In the genomic region with DNA sequence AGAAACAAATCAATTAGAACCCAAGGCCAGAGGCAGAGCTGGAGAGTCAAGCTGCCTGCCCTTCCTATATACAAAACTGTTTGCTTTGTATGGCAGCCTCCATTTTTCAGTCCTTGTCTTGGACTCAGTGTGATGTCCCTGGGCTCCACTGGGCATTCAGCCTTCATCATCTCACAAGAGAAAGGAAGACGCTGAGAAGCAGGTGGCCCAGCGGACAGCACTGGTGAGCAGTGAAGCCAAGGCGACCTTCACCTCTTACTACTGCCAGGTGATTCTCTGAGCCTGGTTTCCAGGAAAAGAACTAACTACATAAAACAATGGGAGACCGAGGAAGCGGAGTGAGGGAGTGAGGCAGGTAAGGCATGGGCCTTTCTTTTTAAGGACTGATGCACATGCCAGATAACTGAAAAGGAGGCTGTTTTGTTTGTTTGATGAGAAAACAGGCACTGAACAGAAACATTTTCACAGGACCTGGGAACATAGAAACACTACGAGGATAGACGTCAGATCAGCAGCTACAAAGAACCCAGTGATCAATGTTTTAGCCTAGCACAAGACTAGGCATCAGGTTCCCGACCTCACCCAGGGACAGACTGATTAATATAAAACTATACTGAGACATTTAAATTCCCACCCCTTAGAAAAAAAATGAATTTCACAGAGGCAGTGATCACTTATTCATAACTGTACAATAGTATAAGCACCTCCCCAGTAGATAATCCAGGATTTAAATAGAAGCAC, we compare ENCODE assay signal across 14 mouse cellular contexts.
DNase-seq lines count a peak whose midpoint lies in the region; ATAC-seq and TF ChIP-seq lines count a peak whose summit lies in the region.
"Had no signal": no experiment of that assay in that cellular context is flagged by ENCODE, and none has a peak within 500 bp of the region (broad histone marks: within the 10 kb centered on the region; RNA-seq: fewer than 3 reads in every experiment).

No protein-coding gene starts in this region.

- no peaks in the 10 kb centered on the region for H3K36me3 ChIP-seq in intestine, embryonic 14.5 days (ENCODE audit: control insufficient read depth, insufficient read depth, low read length)
- H3K36me3 ChIP-seq in intestine, postnatal 0 days (ENCODE audit: control insufficient read depth, insufficient read depth), result no peaks in the 10 kb centered on the region
- no peaks in the 10 kb centered on the region for H3K36me3 ChIP-seq in midbrain, embryonic 12.5 days
- H3K36me3 ChIP-seq in midbrain, postnatal 0 days (ENCODE audit: insufficient read depth, low read length), result no peaks in the 10 kb centered on the region
- H3K36me3 ChIP-seq in stomach, embryonic 15.5 days, result no peaks in the 10 kb centered on the region
- H3K36me3 ChIP-seq: embryonic facial prominence, embryonic 15.5 days; heart, embryonic 15.5 days; limb, embryonic 15.5 days had no signal

- no peaks in the 10 kb centered on the region for H3K4me1 ChIP-seq in intestine, embryonic 14.5 days (replicated peaks; ENCODE audit: control insufficient read depth, insufficient read depth, low read length)
- H3K4me1 ChIP-seq in intestine, postnatal 0 days (replicated peaks; ENCODE audit: control insufficient read depth, insufficient read depth, low read length), result no peaks in the 10 kb centered on the region
- H3K4me1 ChIP-seq in midbrain, embryonic 12.5 days, result peaks cover 16% of the 10 kb centered on the region; the same call in 1 of the 2 replicates
- H3K4me1 ChIP-seq in midbrain, postnatal 0 days (ENCODE audit: insufficient read depth, low read length), result no peaks in the 10 kb centered on the region
- no peaks in the 10 kb centered on the region for H3K4me1 ChIP-seq in stomach, embryonic 15.5 days
- H3K4me1 ChIP-seq: heart, embryonic 15.5 days; limb, embryonic 15.5 days had no signal

- no peak overlapping the region for H3K27ac ChIP-seq in intestine, embryonic 14.5 days (ENCODE audit: low read depth)
- H3K27ac ChIP-seq in intestine, postnatal 0 days (ENCODE audit: low read depth, low read length), result no peak overlapping the region
- peak overlapping the region; percentile 71 for H3K27ac ChIP-seq in midbrain, embryonic 12.5 days (replicated peaks)
- H3K27ac ChIP-seq in midbrain, postnatal 0 days (ENCODE audit: low read depth, low read length), result no peak overlapping the region
- 0 out of 2 replicates have a peak overlapping the region, but pooled peaks have one; percentile 27 for H3K27ac ChIP-seq in stomach, embryonic 15.5 days
- H3K27ac ChIP-seq: embryonic facial prominence, embryonic 15.5 days; heart, embryonic 15.5 days; limb, embryonic 15.5 days; macrophage had no signal

- no peak for ATAC-seq in intestine, embryonic 14.5 days (replicated peaks; ENCODE audit: low FRiP score, low TSS enrichment, low read depth)
- ATAC-seq in intestine, postnatal 0 days, result no peak
- ATAC-seq in midbrain, embryonic 12.5 days (ENCODE audit: low FRiP score, low read depth), result peak; percentile 5; the same call in 1 of the 2 replicates
- ATAC-seq in midbrain, postnatal 0 days (ENCODE audit: low FRiP score), result no peak
- ATAC-seq in stomach, embryonic 15.5 days (ENCODE audit: insufficient read depth, low FRiP score, low read depth), result no peak
- ATAC-seq: inflammation-experienced regulatory T-cells, adult 6 months had no signal

- TF ChIP-seq CTCF in intestine, postnatal 0 days (IDR thresholded peaks at IDR 0.05; ENCODE audit: low read depth), result no peak
- TF ChIP-seq CTCF in midbrain, postnatal 0 days (IDR thresholded peaks at IDR 0.05), result no peak

- 0 out of 2 replicates have a peak overlapping the region, but pooled peaks have one; percentile 11 for H3K4me2 ChIP-seq in intestine, embryonic 14.5 days (ENCODE audit: low read length)
- no peak overlapping the region for H3K4me2 ChIP-seq in intestine, postnatal 0 days (replicated peaks; ENCODE audit: low read depth)
- peak overlapping the region; percentile 30 for H3K4me2 ChIP-seq in midbrain, embryonic 12.5 days (replicated peaks)
- no peak overlapping the region for H3K4me2 ChIP-seq in midbrain, postnatal 0 days (ENCODE audit: low read depth, low read length, poor library complexity, severe bottlenecking)
- no peak overlapping the region for H3K4me2 ChIP-seq in stomach, embryonic 15.5 days
- H3K4me2 ChIP-seq: embryonic facial prominence, embryonic 15.5 days; heart, embryonic 15.5 days; limb, embryonic 15.5 days had no signal

- H3K9me3 ChIP-seq in intestine, embryonic 14.5 days (ENCODE audit: control insufficient read depth, low read length), result no peaks in the 10 kb centered on the region
- no peaks in the 10 kb centered on the region for H3K9me3 ChIP-seq in intestine, postnatal 0 days (ENCODE audit: control insufficient read depth)
- no peaks in the 10 kb centered on the region for H3K9me3 ChIP-seq in midbrain, embryonic 12.5 days
- H3K9me3 ChIP-seq in midbrain, postnatal 0 days (ENCODE audit: low read length), result no peaks in the 10 kb centered on the region
- H3K9me3 ChIP-seq in stomach, embryonic 15.5 days, result no peaks in the 10 kb centered on the region
- H3K9me3 ChIP-seq: embryonic facial prominence, embryonic 15.5 days; heart, embryonic 15.5 days; limb, embryonic 15.5 days had no signal

- H3K27me3 ChIP-seq in intestine, embryonic 14.5 days (replicated peaks; ENCODE audit: control insufficient read depth, insufficient read depth, low read length), result no peaks in the 10 kb centered on the region
- H3K27me3 ChIP-seq in intestine, postnatal 0 days (replicated peaks; ENCODE audit: control insufficient read depth, insufficient read depth, low read length), result no peaks in the 10 kb centered on the region
- peaks cover 5% of the 10 kb centered on the region; the same call in 1 of the 2 replicates for H3K27me3 ChIP-seq in midbrain, embryonic 12.5 days
- no peaks in the 10 kb centered on the region for H3K27me3 ChIP-seq in midbrain, postnatal 0 days (ENCODE audit: insufficient read depth, low read length)
- H3K27me3 ChIP-seq in stomach, embryonic 15.5 days (replicated peaks), result no peaks in the 10 kb centered on the region
- H3K27me3 ChIP-seq: embryonic facial prominence, embryonic 15.5 days; heart, embryonic 15.5 days; limb, embryonic 15.5 days had no signal

- no peak overlapping the region for H3K4me3 ChIP-seq in intestine, embryonic 14.5 days (ENCODE audit: low read depth, low read length)
- H3K4me3 ChIP-seq in intestine, postnatal 0 days (ENCODE audit: low read depth, low read length), result no peak overlapping the region
- H3K4me3 ChIP-seq in midbrain, embryonic 12.5 days, result no peak overlapping the region
- H3K4me3 ChIP-seq in midbrain, postnatal 0 days (ENCODE audit: low read depth, low read length), result no peak overlapping the region
- no peak overlapping the region for H3K4me3 ChIP-seq in stomach, embryonic 15.5 days (replicated peaks)
- H3K4me3 ChIP-seq: embryonic facial prominence, embryonic 15.5 days; heart, embryonic 15.5 days; limb, embryonic 15.5 days had no signal

- no peak for DNase-seq in intestine, embryonic 14.5 days (ENCODE audit: low spot score)
- no peak for DNase-seq in midbrain, postnatal 0 days (ENCODE audit: low spot score)
- DNase-seq in cerebellum, adult 9-11 months, result peak; percentile 73
- no peak for DNase-seq in embryo, embryonic 11 days
- DNase-seq in heart, adult 8-10 months (ENCODE audit: low spot score), result no peak
- DNase-seq: adrenal gland, adult 2 months had no signal

- no peak overlapping the region for H3K9ac ChIP-seq in intestine, embryonic 14.5 days (ENCODE audit: low read length)
- H3K9ac ChIP-seq in intestine, postnatal 0 days (ENCODE audit: low read depth, low read length), result no peak overlapping the region
- H3K9ac ChIP-seq in midbrain, embryonic 12.5 days (replicated peaks), result no peak overlapping the region
- H3K9ac ChIP-seq in midbrain, postnatal 0 days (replicated peaks; ENCODE audit: low read length, poor library complexity, severe bottlenecking), result no peak overlapping the region
- no peak overlapping the region for H3K9ac ChIP-seq in stomach, embryonic 15.5 days
- H3K9ac ChIP-seq: embryonic facial prominence, embryonic 15.5 days; heart, embryonic 15.5 days; limb, embryonic 15.5 days had no signal

- WGBS in intestine, embryonic 14.5 days, result 72% methylated on average over 8 of the region's 8 CpGs
- WGBS in intestine, postnatal 0 days, result 70% methylated on average over 8 of the region's 8 CpGs
- WGBS in midbrain, embryonic 12.5 days, result 52% methylated on average over 8 of the region's 8 CpGs
- 57% methylated on average over 8 of the region's 8 CpGs for WGBS in midbrain, postnatal 0 days
- WGBS in stomach, embryonic 15.5 days, result 66% methylated on average over 8 of the region's 8 CpGs

Comparison
In these comparisons a context has a peak if more than half of its experiments do, and no peak if none do; other contexts are left out.
1. H3K27ac ChIP-seq: peak in midbrain, embryonic 12.5 days (single experiment) and stomach, embryonic 15.5 days (single experiment); none in intestine, embryonic 14.5 days (single experiment), intestine, postnatal 0 days (single experiment) and midbrain, postnatal 0 days (single experiment).
2. H3K4me2 ChIP-seq: peak in intestine, embryonic 14.5 days (single experiment) and midbrain, embryonic 12.5 days (single experiment); none in intestine, postnatal 0 days (single experiment), midbrain, postnatal 0 days (single experiment) and stomach, embryonic 15.5 days (single experiment).